Mouse (Mus musculus) kidney, embryonic 16.5 days (tissue): ENCODE measurements around the gene Sox6. TPM values are rescaled to one million over a fixed set of nuclear protein-coding genes. Genes with fewer than 3 reads are reported as not detected.

Experiments used
- ATAC-seq: fragments of 200-750 bp; cut with Nextera tagmentation; 2 replicates; pipeline ENCODE4 v1.8.0; 2017; ENCODE audit warnings: moderate TSS enrichment; ENCODE audit not compliant: low FRiP score, low TSS enrichment
- H3K27ac ChIP-seq: fragments of 300-500 bp; sonication (generic); 2 replicates; pipeline ENCODE4 v1.5.1; 2014; ENCODE audit warnings: low read length
- H3K27me3 ChIP-seq: fragments of 300-500 bp; sonication (generic); 2 replicates; pipeline ENCODE4 v1.6.1; 2014; ENCODE audit warnings: low read length, control low read depth, mixed read lengths; ENCODE audit not compliant: insufficient read depth
- H3K36me3 ChIP-seq: fragments of 300-500 bp; sonication (generic); 2 replicates; pipeline ENCODE4 v1.6.1; 2014; ENCODE audit warnings: low read length, control low read depth, mixed read lengths; ENCODE audit not compliant: insufficient read depth
- H3K4me1 ChIP-seq: fragments of 300-500 bp; sonication (generic); 2 replicates; pipeline ENCODE4 v1.6.1; 2014; ENCODE audit warnings: low read length, control low read depth, mixed read lengths; ENCODE audit not compliant: insufficient read depth
- H3K4me2 ChIP-seq: fragments of 300-500 bp; sonication (generic); replicated peaks from 2 replicates; pipeline ENCODE4 v1.6.1; 2014; ENCODE audit warnings: low read depth, low read length
- H3K4me3 ChIP-seq: fragments of 300-500 bp; sonication (generic); 2 replicates; pipeline ENCODE4 v1.5.1; 2014; ENCODE audit warnings: mild to moderate bottlenecking, low read length
- H3K9ac ChIP-seq: fragments of 300-500 bp; sonication (generic); replicated peaks from 2 replicates; pipeline ENCODE4 v1.6.1; 2014; ENCODE audit warnings: low read length
- H3K9me3 ChIP-seq: fragments of 300-500 bp; sonication (generic); 2 replicates; pipeline ENCODE4 v1.6.1; 2016; ENCODE audit warnings: low read length, control low read depth
- WGBS: fragments of 180-500 bp; shearing (Covaris S2); extraction: QIAGEN DNeasy Blood & Tissue Kit; methylation state at CpG from one replicate; pipeline ENCODE4 v1.1.7; 2014; 5-methylcytosine and 5-hydroxymethylcytosine counted together
- polyA plus RNA-seq: library from polyadenylated mRNA; unstranded; fragments of >200 nt; fragmentation: Nextera tagmentation; extraction: Ambion mirVana; gene quantifications from 2 replicates; pipeline ENCODE4 v1.2.1, GENCODE M21; 2015

Gene Sox6
- polyA plus RNA-seq, 1 experiment from 2014 or later, result 18.9 TPM

- peak; percentile 46; the same call in 1 of the 2 replicates for ATAC-seq
- 29% methylated on average over 3 of the region's 3 CpGs for WGBS
- no peak overlapping the region for H3K27ac ChIP-seq
Measured at GRCm38 (mm10) chr7:115501497-115501896, 537.1 kb downstream of the Sox6 start.

GRCm38 (mm10) chr7:115500825-115501224 is 537.8 kb downstream of the Sox6 start:
- no peaks in the 10 kb centered on the region for H3K9me3 ChIP-seq
- no peak overlapping the region for H3K9ac ChIP-seq
- peaks cover 17% of the 10 kb centered on the region for H3K4me1 ChIP-seq
- H3K36me3 ChIP-seq, result no peaks in the 10 kb centered on the region
- no peak overlapping the region for H3K4me2 ChIP-seq
- H3K4me3 ChIP-seq, result no peak overlapping the region
- H3K27me3 ChIP-seq, result no peaks in the 10 kb centered on the region
- H3K27ac ChIP-seq, result no peak overlapping the region
- ATAC-seq, result no peak

More at GRCm38 (mm10) chr7:115501497-115501896, 537.1 kb downstream of the Sox6 start:
- Histone ChIP-seq H3K4me1 (peaks cover 17% of the 10 kb centered on the region), H3K4me3 (no peak overlapping the region), H3K27me3 (no peaks in the 10 kb centered on the region), H3K4me2 (no peak overlapping the region), H3K36me3 (no peaks in the 10 kb centered on the region), H3K9me3 (no peaks in the 10 kb centered on the region), H3K9ac (no peak overlapping the region)

GRCm38 (mm10) chr7:115500170-115500569 is 538.4 kb downstream of the Sox6 start:
- 0 out of 2 replicates have a peak, but pooled peaks have one; percentile 57 for ATAC-seq
- 40% methylated on average over 7 of the region's 7 CpGs for WGBS

GRCm38 (mm10) chr7:115491721-115492120 is 546.9 kb downstream of the Sox6 start:
- 50% methylated on average over 5 of the region's 5 CpGs for WGBS
- Histone ChIP-seq H3K36me3 (no peaks in the 10 kb centered on the region), H3K4me1 (no peaks in the 10 kb centered on the region), H3K9ac (no peak overlapping the region), H3K27me3 (no peaks in the 10 kb centered on the region), H3K27ac (no peak overlapping the region), H3K9me3 (no peaks in the 10 kb centered on the region), H3K4me3 (no peak overlapping the region), H3K4me2 (no peak overlapping the region)
- no peak for ATAC-seq

More at GRCm38 (mm10) chr7:115500170-115500569, 538.4 kb downstream of the Sox6 start:
- Histone ChIP-seq H3K4me1 (peaks cover 17% of the 10 kb centered on the region), H3K4me2 (no peak overlapping the region), H3K9ac (no peak overlapping the region), H3K9me3 (no peaks in the 10 kb centered on the region), H3K36me3 (no peaks in the 10 kb centered on the region), H3K27me3 (no peaks in the 10 kb centered on the region), H3K4me3 (no peak overlapping the region), H3K27ac (no peak overlapping the region)

GRCm38 (mm10) chr7:115489608-115490007 is 549.0 kb downstream of the Sox6 start:
- no peaks in the 10 kb centered on the region for H3K9me3 ChIP-seq
- H3K36me3 ChIP-seq, result no peaks in the 10 kb centered on the region
- no peak overlapping the region for H3K9ac ChIP-seq
- H3K4me1 ChIP-seq, result no peaks in the 10 kb centered on the region
- no peak overlapping the region for H3K27ac ChIP-seq
- no peak overlapping the region for H3K4me3 ChIP-seq
- H3K4me2 ChIP-seq, result no peak overlapping the region
- WGBS, result 59% methylated on average over 10 of the region's 10 CpGs
- ATAC-seq, result no peak
- H3K27me3 ChIP-seq, result no peaks in the 10 kb centered on the region

GRCm38 (mm10) chr7:115486431-115486830 is 552.2 kb downstream of the Sox6 start:
- no peaks in the 10 kb centered on the region for H3K36me3 ChIP-seq
- no peaks in the 10 kb centered on the region for H3K4me1 ChIP-seq
- H3K9me3 ChIP-seq, result no peaks in the 10 kb centered on the region
- H3K27ac ChIP-seq, result no peak overlapping the region
- no peak for ATAC-seq
- no peak overlapping the region for H3K4me3 ChIP-seq
- WGBS, result 93% methylated on average over 12 of the region's 12 CpGs
- H3K4me2 ChIP-seq, result no peak overlapping the region
- no peaks in the 10 kb centered on the region for H3K27me3 ChIP-seq
- H3K9ac ChIP-seq, result no peak overlapping the region

- no peak overlapping the region for H3K4me2 ChIP-seq
- WGBS, result 84% methylated on average over 2 of the region's 2 CpGs
- no peak overlapping the region for H3K4me3 ChIP-seq
Measured at GRCm38 (mm10) chr7:115485664-115486409, 552.8 kb downstream of the Sox6 start.

GRCm38 (mm10) chr7:115477763-115478162 is 560.8 kb downstream of the Sox6 start:
- no peak overlapping the region for H3K4me3 ChIP-seq
- WGBS, result 68% methylated on average over 2 of the region's 2 CpGs
- H3K9me3 ChIP-seq, result no peaks in the 10 kb centered on the region
- H3K36me3 ChIP-seq, result no peaks in the 10 kb centered on the region
- no peak for ATAC-seq
- H3K9ac ChIP-seq, result no peak overlapping the region
- H3K27me3 ChIP-seq, result no peaks in the 10 kb centered on the region
- H3K27ac ChIP-seq, result no peak overlapping the region
- no peaks in the 10 kb centered on the region for H3K4me1 ChIP-seq
- no peak overlapping the region for H3K4me2 ChIP-seq

More at GRCm38 (mm10) chr7:115485664-115486409, 552.8 kb downstream of the Sox6 start:
- H3K9me3 ChIP-seq, result no peaks in the 10 kb centered on the region
- H3K9ac ChIP-seq, result no peak overlapping the region
- H3K4me1 ChIP-seq, result no peaks in the 10 kb centered on the region
- ATAC-seq, result no peak
- H3K27me3 ChIP-seq, result no peaks in the 10 kb centered on the region
- H3K27ac ChIP-seq, result no peak overlapping the region
- H3K36me3 ChIP-seq, result no peaks in the 10 kb centered on the region

GRCm38 (mm10) chr7:115476881-115477665 is 561.5 kb downstream of the Sox6 start:
- H3K4me3 ChIP-seq, result no peak overlapping the region
- H3K27me3 ChIP-seq, result no peaks in the 10 kb centered on the region
- no peaks in the 10 kb centered on the region for H3K4me1 ChIP-seq
- H3K27ac ChIP-seq, result no peak overlapping the region
- WGBS, result 47% methylated on average over 13 of the region's 13 CpGs
- H3K9me3 ChIP-seq, result no peaks in the 10 kb centered on the region
- no peaks in the 10 kb centered on the region for H3K36me3 ChIP-seq
- no peak overlapping the region for H3K9ac ChIP-seq
- no peak for ATAC-seq
- no peak overlapping the region for H3K4me2 ChIP-seq

GRCm38 (mm10) chr7:115475176-115475575 is 563.4 kb downstream of the Sox6 start:
- no peak overlapping the region for H3K4me2 ChIP-seq
- no peak overlapping the region for H3K4me3 ChIP-seq
- ATAC-seq, result no peak
- H3K27ac ChIP-seq, result no peak overlapping the region
- no peaks in the 10 kb centered on the region for H3K4me1 ChIP-seq
- H3K9me3 ChIP-seq, result no peaks in the 10 kb centered on the region
- H3K36me3 ChIP-seq, result no peaks in the 10 kb centered on the region
- no peaks in the 10 kb centered on the region for H3K27me3 ChIP-seq
- no peak overlapping the region for H3K9ac ChIP-seq
- WGBS, result 89% methylated on average over 6 of the region's 6 CpGs
